ENCODE assay signal across 10 mouse cellular contexts in the genomic region with DNA sequence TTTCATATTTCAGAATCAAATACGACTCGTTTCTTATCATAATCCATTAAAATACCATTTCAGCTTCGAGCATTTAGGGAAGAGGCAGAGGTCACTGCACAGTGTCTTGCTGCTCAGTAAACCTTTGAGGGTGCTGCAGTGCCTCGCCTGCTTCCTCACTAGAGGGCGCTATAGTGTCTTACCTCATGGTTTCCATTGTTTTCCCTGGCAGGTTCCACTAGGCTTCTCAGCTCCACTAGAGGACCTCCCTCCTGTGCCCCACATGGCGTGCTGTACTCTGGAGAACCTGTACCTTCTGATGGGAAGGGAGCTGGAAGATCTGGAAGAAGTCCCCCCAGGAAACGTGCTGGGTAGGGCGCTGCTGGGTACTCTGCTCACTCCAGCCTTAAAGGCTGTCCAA. TPM values are rescaled to one million over a fixed set of nuclear protein-coding genes. Genes with fewer than 3 reads are reported as not detected.
DNase-seq lines count a peak whose midpoint lies in the region; ATAC-seq and TF ChIP-seq lines count a peak whose summit lies in the region.
"Had no signal": no experiment of that assay in that cellular context is flagged by ENCODE, and none has a peak within 500 bp of the region (broad histone marks: within the 10 kb centered on the region; RNA-seq: fewer than 3 reads in every experiment).

No protein-coding gene starts in this region.

- DNase-seq in liver: peak; percentile 29
- peak; percentile 7 for DNase-seq in adipocyte (ENCODE audit: low spot score)
- no peak for DNase-seq in liver, postnatal 0 days
- no peak for DNase-seq in forebrain, embryonic 11.5 days (ENCODE audit: low spot score)
- DNase-seq in urinary bladder, postnatal 36 days (ENCODE audit: low spot score in 2 of 2): no peak
- DNase-seq in heart, embryonic 10.5 days (ENCODE audit: low spot score): no peak
- DNase-seq: adrenal gland, postnatal 25 days had no signal

- H3K27ac ChIP-seq in liver, embryonic 12.5 days: no peak overlapping the region
- no peak overlapping the region for H3K27ac ChIP-seq in ES-Bruce4 (ENCODE audit: insufficient read depth, low read length)
- no peak overlapping the region for H3K27ac ChIP-seq in liver, postnatal 0 days (ENCODE audit: low read depth)
- H3K27ac ChIP-seq in forebrain, embryonic 11.5 days (ENCODE audit: low read depth, low read length): no peak overlapping the region
- no peak overlapping the region for H3K27ac ChIP-seq in heart, embryonic 10.5 days
- H3K27ac ChIP-seq: embryonic facial prominence, embryonic 15.5 days had no signal

- H3K4me1 ChIP-seq in liver, embryonic 12.5 days: no peaks in the 10 kb centered on the region
- H3K4me1 ChIP-seq in ES-Bruce4 (ENCODE audit: control insufficient read depth, insufficient read depth, low read length): no peaks in the 10 kb centered on the region
- H3K4me1 ChIP-seq in liver, postnatal 0 days (ENCODE audit: insufficient read depth): no peaks in the 10 kb centered on the region
- H3K4me1 ChIP-seq in forebrain, embryonic 11.5 days (replicated peaks; ENCODE audit: control insufficient read depth, insufficient read depth, low read length): no peaks in the 10 kb centered on the region
- no peaks in the 10 kb centered on the region for H3K4me1 ChIP-seq in heart, embryonic 10.5 days
- H3K4me1 ChIP-seq: embryonic facial prominence, embryonic 15.5 days had no signal

- no peaks in the 10 kb centered on the region for H3K27me3 ChIP-seq in liver, embryonic 12.5 days (replicated peaks)
- no peaks in the 10 kb centered on the region for H3K27me3 ChIP-seq in ES-Bruce4 (ENCODE audit: control insufficient read depth, insufficient read depth, low read length, poor library complexity, severe bottlenecking)
- H3K27me3 ChIP-seq in liver, postnatal 0 days (ENCODE audit: insufficient read depth, low read length): no peaks in the 10 kb centered on the region
- no peaks in the 10 kb centered on the region for H3K27me3 ChIP-seq in forebrain, embryonic 11.5 days (ENCODE audit: control insufficient read depth, insufficient read depth, low read length)
- H3K27me3 ChIP-seq in heart, embryonic 10.5 days (ENCODE audit: insufficient read depth, poor library complexity, severe bottlenecking): no peaks in the 10 kb centered on the region
- H3K27me3 ChIP-seq: embryonic facial prominence, embryonic 15.5 days had no signal

- H3K36me3 ChIP-seq in liver, embryonic 12.5 days: peaks cover 75% of the 10 kb centered on the region
- peaks cover 9% of the 10 kb centered on the region for H3K36me3 ChIP-seq in ES-Bruce4 (ENCODE audit: control insufficient read depth, insufficient read depth, low read length, poor library complexity, severe bottlenecking)
- H3K36me3 ChIP-seq in liver, postnatal 0 days (replicated peaks; ENCODE audit: insufficient read depth, low read length): peaks cover 29% of the 10 kb centered on the region
- H3K36me3 ChIP-seq in forebrain, embryonic 11.5 days (ENCODE audit: control insufficient read depth, insufficient read depth, low read length): no peaks in the 10 kb centered on the region; the same call in 1 of the 2 replicates
- H3K36me3 ChIP-seq in heart, embryonic 10.5 days: peaks cover 53% of the 10 kb centered on the region

- no peak overlapping the region for H3K4me2 ChIP-seq in liver, embryonic 12.5 days
- no peak overlapping the region for H3K4me2 ChIP-seq in liver, postnatal 0 days (ENCODE audit: low read depth, low read length)
- H3K4me2 ChIP-seq in forebrain, embryonic 11.5 days (ENCODE audit: low read depth, low read length, severe bottlenecking): no peak overlapping the region
- H3K4me2 ChIP-seq: embryonic facial prominence, embryonic 15.5 days had no signal

- no peak for ATAC-seq in liver, embryonic 12.5 days
- ATAC-seq in liver, postnatal 0 days: no peak
- ATAC-seq in forebrain, embryonic 11.5 days (replicated peaks; ENCODE audit: low FRiP score): no peak

- no peak for TF ChIP-seq EP300 in ES-Bruce4 (IDR thresholded peaks at IDR 0.05; ENCODE audit: insufficient read depth, low read depth, low read length)
- TF ChIP-seq EP300 in liver, postnatal 0 days (IDR thresholded peaks at IDR 0.05; ENCODE audit: low read depth): no peak

- no peak overlapping the region for H3K4me3 ChIP-seq in liver, embryonic 12.5 days
- no peak overlapping the region for H3K4me3 ChIP-seq in ES-Bruce4 (ENCODE audit: low read depth, low read length)
- H3K4me3 ChIP-seq in liver, postnatal 0 days (ENCODE audit: low read depth, low read length): no peak overlapping the region
- H3K4me3 ChIP-seq in forebrain, embryonic 11.5 days (ENCODE audit: low read depth, low read length): no peak overlapping the region
- H3K4me3 ChIP-seq in heart, embryonic 10.5 days: no peak overlapping the region
- H3K4me3 ChIP-seq: embryonic facial prominence, embryonic 15.5 days had no signal

- WGBS in liver, embryonic 12.5 days (ENCODE audit: insufficient replicate concordance): 63% methylated on average over 8 of the region's 8 CpGs
- WGBS in liver, postnatal 0 days (ENCODE audit: insufficient replicate concordance): 76% methylated on average over 8 of the region's 8 CpGs
- 73% methylated on average over 8 of the region's 8 CpGs for WGBS in forebrain, embryonic 11.5 days
- whole genome bisulfite sequencing in heart, embryonic 10.5 days: 71% methylated on average over 8 of the region's 8 CpGs

- TF ChIP-seq CTCF in ES-Bruce4 (IDR thresholded peaks at IDR 0.05; ENCODE audit: low read depth, low read length): peak; percentile 85
- peak; percentile 64 for TF ChIP-seq CTCF in liver, postnatal 0 days (IDR thresholded peaks at IDR 0.05; ENCODE audit: low read depth)

- no peak for TF ChIP-seq POLR2A in ES-Bruce4 (IDR thresholded peaks at IDR 0.05; ENCODE audit: insufficient read depth, low read length)

- H3K9ac ChIP-seq in liver, embryonic 12.5 days: no peak overlapping the region
- no peak overlapping the region for H3K9ac ChIP-seq in ES-Bruce4 (ENCODE audit: low read depth, poor library complexity, severe bottlenecking)
- H3K9ac ChIP-seq in liver, postnatal 0 days (replicated peaks): no peak overlapping the region
- no peak overlapping the region for H3K9ac ChIP-seq in forebrain, embryonic 11.5 days (ENCODE audit: low read length)
- H3K9ac ChIP-seq: embryonic facial prominence, embryonic 15.5 days had no signal

- H3K9me3 ChIP-seq in liver, embryonic 12.5 days (replicated peaks): no peaks in the 10 kb centered on the region
- no peaks in the 10 kb centered on the region for H3K9me3 ChIP-seq in ES-Bruce4 (replicated peaks; ENCODE audit: control insufficient read depth, insufficient read depth, low read length, poor library complexity, severe bottlenecking)
- no peaks in the 10 kb centered on the region for H3K9me3 ChIP-seq in liver, postnatal 0 days (ENCODE audit: low read length)
- no peaks in the 10 kb centered on the region for H3K9me3 ChIP-seq in forebrain, embryonic 11.5 days (ENCODE audit: control insufficient read depth, low read length)
- no peaks in the 10 kb centered on the region for H3K9me3 ChIP-seq in heart, embryonic 10.5 days
- H3K9me3 ChIP-seq: embryonic facial prominence, embryonic 15.5 days had no signal

RNA-seq across cellular contexts. Expression of a gene that starts 49.3 kb away (rescaled TPM):
- 15.4 and 15.7 TPM in 2 replicates for polyA plus RNA-seq in liver, embryonic 12.5 days (2016; fragmentation: Nextera tagmentation; extraction: Ambion mirVana)
- 24.1 and 27.1 TPM in 2 replicates for polyA plus RNA-seq in ES-Bruce4 (2011; ENCODE audit: insufficient read depth, insufficient read length, low read depth, missing spikeins)
- 5.8 and 6.5 TPM in 2 replicates for polyA plus RNA-seq in liver, postnatal 0 days (2015; fragmentation: Nextera tagmentation; extraction: Ambion mirVana)
- polyA plus RNA-seq in forebrain, embryonic 11.5 days (2014; fragmentation: Nextera tagmentation; extraction: Ambion mirVana): 18.6 and 21.1 TPM in 2 replicates
- 18.5 and 19.9 TPM in 2 replicates for polyA plus RNA-seq in heart, embryonic 10.5 days (2016; fragmentation: Nextera tagmentation; extraction: Ambion mirVana)

RNA-seq across cellular contexts. Expression of a gene that starts 49.3 kb away (rescaled TPM):
- polyA plus RNA-seq in liver, embryonic 12.5 days (2016; fragmentation: Nextera tagmentation; extraction: Ambion mirVana): 1.0 and 1.1 TPM in 2 replicates
- 0.46 and 0.93 TPM in 2 replicates for polyA plus RNA-seq in ES-Bruce4 (2011; ENCODE audit: insufficient read depth, insufficient read length, low read depth, missing spikeins)
- polyA plus RNA-seq in liver, postnatal 0 days (2015; fragmentation: Nextera tagmentation; extraction: Ambion mirVana): 0.22 and 0.41 TPM in 2 replicates
- 6.4 and 7.8 TPM in 2 replicates for polyA plus RNA-seq in forebrain, embryonic 11.5 days (2014; fragmentation: Nextera tagmentation; extraction: Ambion mirVana)
- 3.5 and 4.6 TPM in 2 replicates for polyA plus RNA-seq in heart, embryonic 10.5 days (2016; fragmentation: Nextera tagmentation; extraction: Ambion mirVana)

Comparison
In these comparisons a context has a peak if more than half of its experiments do, and no peak if none do; other contexts are left out.
1. DNase-seq: peak in liver (single experiment) and adipocyte (single experiment); none in liver, postnatal 0 days (single experiment), forebrain, embryonic 11.5 days (single experiment), urinary bladder, postnatal 36 days (0 of 2) and heart, embryonic 10.5 days (single experiment).